Mouse (Mus musculus): ENCODE data around the gene Ak5.

- no peak for TF ChIP-seq CTCF (IDR thresholded peaks at IDR 0.05; ENCODE audit: control insufficient read depth, insufficient read depth, insufficient replicate concordance, low read depth, low read length)
- no peak for TF ChIP-seq POLR2A (IDR thresholded peaks at IDR 0.05; ENCODE audit: control insufficient read depth, low read depth, low read length)
Measured at GRCm38 (mm10) chr3:152694950-152695349, 26.8 kb upstream of the Ak5 start.

Data from testis, adult 2 months (tissue).